Mouse (Mus musculus) activated CD4-positive, CD25-positive, alpha-beta regulatory T cell, adult 4 months (primary cell): Measurements from ENCODE around the gene Olfr914. TPM values are rescaled to one million over a fixed set of nuclear protein-coding genes. Genes with fewer than 3 reads are reported as not detected.

ENCODE experiments used
- ATAC-seq: one replicate; pipeline ENCODE4 v1.8.0; 2017
- polyA plus RNA-seq, 2 experiments: library from polyadenylated mRNA; unstranded; fragments of 100-300 nt; shearing (Covaris generic); gene quantifications; one replicate each; pipeline ENCODE4 v1.2.1; 2017

The Olfr914 gene
- not detected for polyA plus RNA-seq

DNA sequence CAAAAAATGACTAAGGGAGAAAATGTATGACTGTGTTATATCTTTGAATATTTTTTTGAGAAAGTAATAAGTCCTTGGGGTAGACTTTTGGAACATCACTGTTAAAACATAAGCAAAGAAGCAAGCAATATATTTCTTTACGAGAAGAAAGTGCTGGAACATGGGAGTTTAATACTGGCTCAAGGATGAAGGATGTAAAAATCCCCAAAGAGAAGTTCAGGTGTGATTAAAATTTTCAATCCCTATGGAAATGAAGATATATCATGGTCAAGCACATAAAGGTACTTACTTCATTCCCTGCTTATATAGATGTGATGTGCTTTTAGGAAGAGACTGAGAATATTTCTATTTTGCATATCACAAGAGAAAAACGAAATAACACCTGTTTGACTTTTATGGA is at the start of gene Olfr914:
Gene Olfr914, plus strand, starts transcription at position 301 of the 400 bp plus-strand sequence.
- ATAC-seq, result no peak

DNA sequence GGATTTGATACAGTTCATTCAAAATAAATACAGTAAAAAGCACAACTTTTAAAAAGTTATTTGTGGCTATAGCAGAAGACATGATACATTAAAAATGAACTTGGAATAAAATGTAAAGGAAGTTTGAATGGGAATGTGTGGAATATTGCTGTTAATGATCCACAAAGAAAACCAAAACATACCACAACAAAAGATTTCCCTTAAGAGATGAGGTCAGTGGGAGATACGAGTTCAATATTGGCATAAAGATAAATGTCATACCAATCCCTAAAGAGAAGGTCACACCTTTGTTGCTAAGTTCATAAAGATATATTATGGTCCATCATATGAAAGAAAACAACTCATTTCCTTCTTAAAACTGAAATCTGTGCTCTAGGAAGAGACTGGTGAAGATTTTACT is 25.0 kb upstream of the Olfr914 start, which contains the start of gene Olfr912:
Gene Olfr912, plus strand, starts transcription at position 301 of the 400 bp plus-strand sequence.
- ATAC-seq, result no peak

DNA sequence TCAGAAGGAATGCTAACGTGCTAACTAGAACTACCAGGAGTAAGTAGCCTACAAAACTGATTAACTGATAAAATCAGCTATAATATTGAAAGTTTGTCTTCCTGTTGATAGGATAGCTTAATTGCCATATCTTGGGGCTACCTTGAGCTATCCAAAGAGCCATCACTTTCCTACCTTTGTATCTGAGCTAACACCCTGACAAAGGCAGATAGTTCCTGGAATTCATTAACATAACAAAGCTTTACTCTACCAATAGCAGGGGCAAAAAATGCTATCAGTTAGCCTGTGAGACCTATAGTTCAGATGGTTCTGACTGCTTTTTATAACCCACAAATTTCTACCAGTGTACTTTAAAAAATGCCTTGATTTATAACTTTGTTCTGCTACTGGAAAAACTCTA is 13.8 kb upstream of the Olfr914 start:
- ATAC-seq, result no peak

DNA sequence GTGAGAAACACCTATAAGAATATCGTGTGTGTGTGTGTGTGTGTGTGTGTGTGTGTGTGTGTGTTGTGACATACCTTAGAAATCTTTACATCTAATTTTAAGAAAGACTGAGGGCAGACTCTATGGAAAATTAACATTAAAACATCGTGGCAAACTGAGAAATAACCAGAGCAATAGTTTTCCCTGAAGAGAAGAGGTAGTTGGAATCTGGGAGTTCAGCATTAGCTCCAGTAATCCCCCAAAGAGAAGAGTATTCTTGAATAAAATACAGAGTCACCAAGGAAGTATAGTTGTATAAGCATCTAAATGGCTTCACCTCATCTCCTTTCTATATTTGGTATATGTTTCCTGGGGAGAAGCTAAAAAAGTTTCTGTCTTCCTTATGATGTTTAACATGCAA is 12.4 kb upstream of the Olfr914 start, which contains the start of gene Olfr913:
Gene Olfr913, plus strand, starts transcription at position 301 of the 400 bp plus-strand sequence.
- ATAC-seq, result no peak

DNA sequence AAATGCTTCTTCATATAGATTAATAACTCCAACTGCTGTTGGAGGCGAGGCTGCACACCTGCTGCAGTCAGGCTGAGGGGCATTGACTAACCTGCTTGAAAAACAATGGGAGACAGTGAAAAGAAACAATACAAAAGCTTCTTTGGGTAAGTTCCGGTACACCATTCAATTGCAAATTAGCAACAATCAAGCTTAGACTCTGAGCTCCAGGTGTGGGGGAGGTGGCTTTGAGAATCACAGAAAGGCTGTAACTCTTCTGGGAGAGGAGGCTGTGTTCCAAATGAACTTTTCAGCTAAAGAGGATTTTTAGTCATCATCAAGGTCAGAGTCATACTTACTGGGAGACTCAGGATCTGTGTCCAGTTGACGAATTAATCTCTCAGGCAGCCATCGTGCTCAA is 27.5 kb downstream of the Olfr914 start:
- no peak for ATAC-seq

DNA sequence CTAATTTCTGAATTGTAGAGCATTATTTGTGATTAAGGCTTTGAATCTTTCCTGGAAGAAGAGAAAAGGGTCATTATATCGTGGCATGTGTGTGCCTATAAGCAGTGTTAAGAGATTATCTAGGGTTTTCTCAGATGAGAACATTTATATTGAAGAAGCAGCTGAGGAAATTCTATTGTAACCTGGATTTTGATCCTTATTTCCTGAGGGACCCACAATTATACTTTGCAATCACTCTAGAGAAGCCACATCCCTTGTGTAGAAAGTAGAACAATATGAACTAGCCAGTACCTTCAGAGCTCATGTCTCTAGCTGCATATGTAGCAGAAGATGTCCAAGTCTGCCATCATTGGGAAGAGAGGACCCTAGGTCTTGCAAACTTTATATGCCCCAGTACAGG is 54.9 kb downstream of the Olfr914 start, which contains the start of gene Olfr916:
Gene Olfr916, minus strand, starts transcription at position 101 of the 400 bp plus-strand sequence.
- no peak for ATAC-seq

Other genes starting within 250 kb of the Olfr914 start
- gene Olfr250, start 238.2 kb upstream of the Olfr914 start, polyA plus RNA-seq, result under 1 TPM in 1 of 2 experiments, not detected in 1; 0.19 TPM
- gene Olfr251, start 228.0 kb upstream of the Olfr914 start, polyA plus RNA-seq, result not detected
- not detected for gene Olfr147, start 203.4 kb upstream of the Olfr914 start, polyA plus RNA-seq
- under 1 TPM in 1 of 2 experiments, not detected in 1; 0.16 TPM for gene Olfr901, start 175.6 kb upstream of the Olfr914 start, polyA plus RNA-seq
- not detected for gene Olfr902, start 157.4 kb upstream of the Olfr914 start, polyA plus RNA-seq
- gene Olfr904, start 142.0 kb upstream of the Olfr914 start, polyA plus RNA-seq, result not detected
- gene Olfr905, start 134.0 kb upstream of the Olfr914 start, polyA plus RNA-seq, result not detected
- not detected for gene Olfr906, start 118.0 kb upstream of the Olfr914 start, polyA plus RNA-seq
- gene Olfr907, start 109.3 kb upstream of the Olfr914 start, polyA plus RNA-seq, result not detected
- under 1 TPM in 1 of 2 experiments, not detected in 1; 0.48 TPM for gene Olfr911-ps1, start 83.5 kb upstream of the Olfr914 start, polyA plus RNA-seq
- not detected for gene Olfr910, start 67.3 kb upstream of the Olfr914 start, polyA plus RNA-seq
- gene Olfr912, start 24.9 kb upstream of the Olfr914 start, polyA plus RNA-seq, result under 1 TPM in 1 of 2 experiments, not detected in 1; 0.08 TPM
- gene Olfr913, start 12.3 kb upstream of the Olfr914 start, polyA plus RNA-seq, result not detected
- gene Olfr916, start 54.8 kb downstream of the Olfr914 start, polyA plus RNA-seq, result not detected
- gene Olfr917, start 60.7 kb downstream of the Olfr914 start, polyA plus RNA-seq, result not detected
- under 1 TPM in 1 of 2 experiments, not detected in 1; 0.09 TPM for gene Olfr918, start 69.5 kb downstream of the Olfr914 start, polyA plus RNA-seq
- gene Olfr919, start 98.6 kb downstream of the Olfr914 start, polyA plus RNA-seq, result not detected
- gene Vwa5a, start 113.2 kb downstream of the Olfr914 start, polyA plus RNA-seq, result 10 to 100 TPM; 23.4 to 23.8 TPM
- under 1 TPM; 0.08 to 0.62 TPM for gene Olfr920, start 147.2 kb downstream of the Olfr914 start, polyA plus RNA-seq
- gene Olfr921, start 168.0 kb downstream of the Olfr914 start, polyA plus RNA-seq, result not detected
- gene Olfr922, start 209.5 kb downstream of the Olfr914 start, polyA plus RNA-seq, result not detected
- gene Olfr923, start 221.4 kb downstream of the Olfr914 start, polyA plus RNA-seq, result not detected
- gene Olfr924, start 239.3 kb downstream of the Olfr914 start, polyA plus RNA-seq, result not detected
- gene Olfr26, start 250.0 kb downstream of the Olfr914 start, polyA plus RNA-seq, result not detected